Mouse (Mus musculus) embryonic facial prominence, embryonic 11.5 days (tissue): ENCODE data around the gene Pla2g6. TPM values are rescaled to one million over a fixed set of nuclear protein-coding genes. Genes with fewer than 3 reads are reported as not detected.

Experiments
- ATAC-seq: fragments of 200-750 bp; cut with Nextera tagmentation; replicated peaks from 2 replicates; pipeline ENCODE4 v1.8.0; 2017; ENCODE audit warnings: low read depth; ENCODE audit not compliant: insufficient number of reproducible peaks, low FRiP score, low TSS enrichment
- DNase-seq: peaks from one replicate; pipeline ENCODE4 v3.0.0-alpha.2; 2015; ENCODE audit warnings: low spot score
- H3K27ac ChIP-seq: fragments of 300-500 bp; sonication (generic); replicated peaks from 2 replicates; pipeline ENCODE4 v1.5.1; 2014; ENCODE audit warnings: mild to moderate bottlenecking, low read depth, low read length, control low read depth
- H3K27me3 ChIP-seq: fragments of 300-500 bp; sonication (generic); 2 replicates; pipeline ENCODE4 v1.6.1; 2014; ENCODE audit warnings: mild to moderate bottlenecking, low read length, moderate library complexity, mixed read lengths; ENCODE audit not compliant: control insufficient read depth, insufficient read depth
- H3K36me3 ChIP-seq: fragments of 300-500 bp; sonication (generic); replicated peaks from 2 replicates; pipeline ENCODE4 v1.6.1; 2014; ENCODE audit warnings: low read depth, mild to moderate bottlenecking, low read length, moderate library complexity, mixed read lengths; ENCODE audit not compliant: control insufficient read depth, insufficient read depth
- H3K4me1 ChIP-seq: fragments of 300-500 bp; sonication (generic); 2 replicates; pipeline ENCODE4 v1.6.1; 2014; ENCODE audit warnings: low read length, mixed read lengths; ENCODE audit not compliant: control insufficient read depth, insufficient read depth
- H3K4me2 ChIP-seq: fragments of 300-500 bp; sonication (generic); 2 replicates; pipeline ENCODE4 v1.6.1; 2014; ENCODE audit warnings: low read depth, mild to moderate bottlenecking, control low read depth, low read length, moderate library complexity
- H3K4me3 ChIP-seq: fragments of 300-500 bp; sonication (generic); 2 replicates; pipeline ENCODE4 v1.5.1; 2014; ENCODE audit warnings: low read depth, low read length, control low read depth
- H3K9ac ChIP-seq: fragments of 300-500 bp; sonication (generic); replicated peaks from 2 replicates; pipeline ENCODE4 v1.6.1; 2014; ENCODE audit warnings: mild to moderate bottlenecking, control low read depth, low read length
- H3K9me3 ChIP-seq: fragments of 300-500 bp; sonication (generic); replicated peaks from 2 replicates; pipeline ENCODE4 v1.6.1; 2016; ENCODE audit warnings: mild to moderate bottlenecking, low read length, inconsistent platforms, mixed read lengths; ENCODE audit not compliant: control insufficient read depth
- WGBS: fragments of 180-500 bp; shearing (Covaris S2); extraction: QIAGEN DNeasy Blood & Tissue Kit; methylation state at CpG from one replicate; pipeline ENCODE4 v1.1.7; 2014; 5-methylcytosine and 5-hydroxymethylcytosine counted together
- polyA plus RNA-seq: library from polyadenylated mRNA; unstranded; fragments of >200 nt; fragmentation: Nextera tagmentation; extraction: Ambion mirVana; gene quantifications from 2 replicates; pipeline ENCODE4 v1.2.1, GENCODE M21; 2014

The Pla2g6 gene
- polyA plus RNA-seq, 1 experiment from 2014 or later: 11.8 TPM

DNA sequence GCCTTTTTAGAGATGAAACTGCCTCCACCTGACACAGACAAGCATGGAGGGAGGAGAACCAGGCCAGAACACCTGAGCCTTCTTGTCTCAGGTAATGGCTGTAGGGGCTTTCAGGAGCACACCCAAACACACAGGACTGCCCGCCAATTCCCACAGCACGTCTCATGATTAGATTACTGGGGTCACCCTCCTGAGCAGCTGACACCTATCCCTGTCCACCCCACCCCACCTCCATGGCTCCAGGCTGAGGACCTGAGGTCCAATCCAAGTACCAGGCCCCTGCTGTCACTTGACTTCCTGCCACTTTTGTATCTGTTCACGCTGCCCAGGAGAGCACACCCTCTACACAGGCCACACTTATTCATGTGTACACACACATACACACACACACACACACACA, 2.4 kb downstream of the Pla2g6 start:
- Histone ChIP-seq H3K9me3 (no peaks in the 10 kb centered on the region), H3K4me3 (no peak overlapping the region), H3K36me3 (no peaks in the 10 kb centered on the region), H3K9ac (no peak overlapping the region), H3K4me2 (no peak overlapping the region), H3K27me3 (no peaks in the 10 kb centered on the region), H3K4me1 (no peaks in the 10 kb centered on the region), H3K27ac (no peak overlapping the region)
- ATAC-seq (no peak), DNase-seq (no peak)
- 65% methylated on average over 3 of the region's 3 CpGs for WGBS

DNA sequence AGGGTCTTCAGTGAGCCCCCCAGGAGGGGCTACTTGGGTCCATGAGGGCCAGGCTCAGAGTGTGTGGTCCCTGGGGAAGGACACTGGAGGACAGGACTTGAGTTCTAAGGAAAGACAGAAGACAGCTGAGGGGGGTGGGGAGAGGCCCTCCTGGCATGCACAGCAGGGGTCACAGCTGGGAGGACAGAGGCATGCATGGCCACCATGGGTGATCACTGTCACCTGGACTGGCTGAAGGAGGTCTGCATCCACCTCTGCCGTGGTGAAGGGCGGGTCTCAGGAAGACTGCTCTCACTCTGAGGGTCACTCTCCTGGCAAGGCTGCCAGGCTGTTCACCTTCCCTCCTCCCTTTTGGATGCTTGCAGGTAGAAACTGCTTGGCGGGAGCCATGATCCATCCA, 3.8 kb downstream of the Pla2g6 start:
- Histone ChIP-seq H3K4me2 (no peak overlapping the region), H3K9ac (no peak overlapping the region), H3K9me3 (no peaks in the 10 kb centered on the region), H3K27ac (no peak overlapping the region), H3K4me1 (no peaks in the 10 kb centered on the region), H3K36me3 (no peaks in the 10 kb centered on the region), H3K27me3 (no peaks in the 10 kb centered on the region), H3K4me3 (no peak overlapping the region)
- ATAC-seq: no peak
- 91% methylated on average over 3 of the region's 3 CpGs for WGBS
- DNase-seq: no peak

DNA sequence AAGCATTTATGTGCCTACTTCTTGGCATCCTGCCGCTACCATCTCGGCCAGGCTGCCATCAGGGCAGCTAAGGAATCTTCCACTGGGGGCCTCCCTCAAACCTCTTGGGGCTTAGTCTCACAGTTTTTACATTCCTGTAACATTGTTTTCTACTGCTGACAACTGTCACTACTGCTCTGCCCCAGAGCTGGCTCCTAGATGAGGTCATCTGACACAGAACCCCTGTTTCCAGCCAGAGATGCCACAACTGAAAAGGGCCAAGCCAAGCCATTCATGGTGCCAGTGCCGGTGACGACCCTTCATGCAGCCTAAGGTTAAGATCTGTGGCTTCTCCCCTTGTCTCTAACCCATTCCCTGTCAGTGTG, 4.4 kb downstream of the Pla2g6 start:
- ATAC-seq (no peak), DNase-seq (no peak)
- Histone ChIP-seq H3K27me3 (no peaks in the 10 kb centered on the region), H3K9me3 (no peaks in the 10 kb centered on the region), H3K4me1 (no peaks in the 10 kb centered on the region), H3K4me2 (no peak overlapping the region), H3K4me3 (no peak overlapping the region), H3K9ac (no peak overlapping the region), H3K27ac (no peak overlapping the region), H3K36me3 (no peaks in the 10 kb centered on the region)
- WGBS: 86% methylated on average over 4 of the region's 4 CpGs

DNA sequence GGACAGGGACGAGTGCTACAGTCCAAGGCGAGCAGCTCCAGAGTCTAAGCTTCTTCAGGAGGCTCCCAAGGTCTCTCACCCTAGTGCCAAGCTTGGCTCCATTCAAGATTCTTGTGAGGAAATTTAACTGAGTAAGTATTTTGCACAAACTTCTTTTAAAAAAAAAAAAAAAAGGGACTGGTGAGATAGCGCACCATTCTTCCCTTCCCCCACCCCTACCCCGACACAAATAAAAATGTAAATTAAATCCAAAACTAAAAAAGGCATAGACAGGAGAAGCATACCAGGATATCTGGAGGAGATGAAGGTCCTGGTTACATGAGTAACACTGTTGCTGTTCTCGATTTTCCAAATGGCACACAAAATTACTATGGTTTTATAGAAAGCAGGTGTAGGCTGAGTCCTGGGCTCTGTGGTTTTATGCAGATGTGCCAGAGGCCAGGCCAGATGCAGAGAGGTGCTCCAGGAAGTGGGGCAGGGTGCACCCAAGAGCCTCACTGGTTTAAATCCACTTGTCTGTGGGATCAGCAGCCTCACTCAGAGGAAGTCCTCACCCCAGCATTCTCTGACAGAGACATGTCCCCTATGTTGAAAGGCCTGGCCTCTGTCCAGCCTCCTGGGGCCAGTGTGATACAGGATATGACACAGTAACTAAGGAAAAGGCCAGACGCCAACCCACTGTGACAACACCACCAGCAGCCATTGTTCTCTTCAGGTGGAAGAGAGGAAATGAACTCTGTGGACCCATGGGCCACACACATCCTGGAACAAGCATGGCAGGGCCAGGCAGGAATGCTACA, 5.0 kb downstream of the Pla2g6 start:
- no peak overlapping the region for H3K27ac ChIP-seq
- WGBS: 71% methylated on average over 6 of the region's 6 CpGs

DNA sequence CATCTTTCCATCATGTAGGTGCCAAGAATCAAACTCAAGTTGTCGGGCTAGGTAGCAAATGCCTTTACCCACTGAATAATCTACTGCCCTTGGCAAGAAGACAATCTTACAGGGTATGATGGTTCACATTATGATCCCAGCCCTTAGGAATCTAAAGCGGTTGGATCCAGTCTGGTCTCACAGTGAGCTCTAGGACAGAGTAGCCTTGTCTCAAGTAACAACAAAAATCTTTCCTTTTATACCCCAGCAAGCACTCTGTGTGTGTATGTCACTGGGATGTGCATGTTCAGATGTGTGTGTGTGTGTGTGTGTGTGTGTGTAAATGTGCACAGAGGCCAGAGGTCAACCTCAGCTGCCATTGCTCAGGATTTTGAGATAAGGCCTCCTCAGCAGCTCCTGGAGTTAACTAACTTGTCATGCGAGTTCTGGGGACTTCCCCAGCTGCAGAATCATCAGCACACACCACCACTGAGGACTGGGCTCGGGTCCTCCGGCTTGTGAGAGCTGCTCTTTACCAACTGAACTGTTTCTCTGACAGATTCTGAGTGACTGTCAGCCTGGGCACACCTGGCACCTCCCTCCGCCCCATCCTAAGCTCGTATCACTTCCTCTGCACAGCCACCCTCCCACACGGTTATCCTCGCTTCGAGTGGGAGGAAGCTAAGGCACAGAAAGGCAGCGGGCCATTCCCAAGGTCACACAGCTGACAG, 5.8 kb downstream of the Pla2g6 start:
- Histone ChIP-seq H3K4me3 (no peak overlapping the region), H3K36me3 (no peaks in the 10 kb centered on the region), H3K4me1 (no peaks in the 10 kb centered on the region), H3K27me3 (no peaks in the 10 kb centered on the region), H3K4me2 (no peak overlapping the region), H3K9me3 (no peaks in the 10 kb centered on the region), H3K9ac (no peak overlapping the region), H3K27ac (no peak overlapping the region)
- DNase-seq: no peak
- ATAC-seq: no peak
- 73% methylated on average over 11 of the region's 11 CpGs for WGBS

More for the DNA sequence above, 5.0 kb downstream of the Pla2g6 start:
- H3K9ac ChIP-seq: no peak overlapping the region
- no peaks in the 10 kb centered on the region for H3K9me3 ChIP-seq
- ATAC-seq (no peak), DNase-seq (peak; percentile 31)
- H3K4me3 ChIP-seq: no peak overlapping the region
- H3K4me1 ChIP-seq: no peaks in the 10 kb centered on the region
- H3K27me3 ChIP-seq: no peaks in the 10 kb centered on the region
- no peak overlapping the region for H3K4me2 ChIP-seq
- no peaks in the 10 kb centered on the region for H3K36me3 ChIP-seq

DNA sequence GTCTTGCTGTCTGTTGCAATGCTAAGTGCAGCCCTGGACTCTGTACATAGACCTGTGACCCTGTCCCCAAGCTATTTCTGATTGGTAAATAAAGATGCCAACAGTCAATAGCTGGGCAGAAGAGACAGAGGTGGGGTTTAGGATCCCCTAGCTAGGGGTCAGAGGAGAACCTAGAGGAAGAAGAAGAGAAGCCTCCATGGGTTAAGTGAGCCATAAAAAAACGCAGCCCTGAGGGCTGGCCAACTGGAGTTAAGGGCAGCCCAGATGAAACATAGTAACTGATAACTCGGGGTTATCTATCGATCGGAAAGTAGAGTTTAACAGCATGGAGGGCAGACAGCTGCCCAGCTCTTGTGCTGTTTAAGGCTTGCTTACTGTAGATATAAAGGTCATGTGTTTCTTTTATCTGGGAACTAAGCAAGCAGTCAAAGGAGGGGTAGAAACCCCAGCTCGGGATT, 6.4 kb downstream of the Pla2g6 start:
- Histone ChIP-seq H3K27me3 (no peaks in the 10 kb centered on the region), H3K9ac (no peak overlapping the region)
- no peak for ATAC-seq

DNA sequence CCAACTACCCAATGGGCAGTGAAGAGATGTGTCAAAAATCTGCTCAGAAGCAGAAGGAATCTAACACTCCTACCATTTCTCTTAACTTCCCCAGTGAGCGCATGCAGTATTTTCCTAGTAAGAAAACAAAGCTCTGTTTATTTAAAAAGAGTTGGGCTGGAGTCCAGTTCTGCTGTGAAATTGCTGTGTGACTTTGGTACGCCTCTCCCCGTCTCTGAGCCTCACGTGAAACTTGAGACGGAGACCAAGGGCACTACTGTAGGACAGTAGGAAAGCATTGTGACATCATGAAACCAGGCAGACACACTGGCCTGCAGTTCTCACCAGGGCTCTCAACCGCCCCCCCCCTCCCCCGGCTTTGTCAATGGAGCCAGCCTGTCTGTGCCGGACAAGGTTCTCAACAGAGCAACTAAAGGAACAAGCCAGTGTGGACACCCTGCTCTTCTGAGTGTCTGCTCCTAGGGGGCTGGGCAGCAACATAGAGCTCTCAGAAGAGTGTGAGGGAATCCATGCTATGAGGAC, 14.3 kb downstream of the Pla2g6 start:
- no peak overlapping the region for H3K4me2 ChIP-seq
- no peak overlapping the region for H3K4me3 ChIP-seq
- no peak overlapping the region for H3K27ac ChIP-seq
- H3K9ac ChIP-seq: no peak overlapping the region
- DNase-seq: no peak
- no peaks in the 10 kb centered on the region for H3K27me3 ChIP-seq
- ATAC-seq: no peak
- no peaks in the 10 kb centered on the region for H3K4me1 ChIP-seq
- WGBS: 73% methylated on average over 8 of the region's 8 CpGs
- H3K9me3 ChIP-seq: no peaks in the 10 kb centered on the region
- no peaks in the 10 kb centered on the region; the same call in 1 of the 2 replicates for H3K36me3 ChIP-seq

More for the DNA sequence above, 6.4 kb downstream of the Pla2g6 start:
- Histone ChIP-seq H3K4me2 (no peak overlapping the region), H3K4me1 (no peaks in the 10 kb centered on the region), H3K4me3 (no peak overlapping the region), H3K9me3 (no peaks in the 10 kb centered on the region), H3K36me3 (no peaks in the 10 kb centered on the region), H3K27ac (no peak overlapping the region)
- 82% methylated on average over 5 of the region's 5 CpGs for WGBS
- DNase-seq: no peak

DNA sequence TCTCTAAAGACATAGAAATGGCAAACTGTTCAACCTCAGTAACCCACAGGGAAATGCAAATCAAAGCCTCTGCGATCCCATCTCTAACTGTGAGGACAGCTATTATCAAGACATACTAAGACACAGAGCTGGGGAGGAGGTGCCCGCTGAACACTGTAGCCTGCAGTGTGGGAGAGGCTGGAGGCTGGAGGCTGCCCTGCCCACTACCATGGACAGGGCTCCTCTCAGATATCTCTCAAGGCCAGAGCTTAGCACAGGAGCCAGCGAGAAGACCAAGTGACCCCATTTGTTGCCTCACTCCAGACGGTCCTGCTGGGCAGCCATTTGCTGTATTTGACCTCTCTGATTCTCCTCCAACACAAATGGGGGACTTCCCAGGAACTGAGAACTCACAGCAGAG, 20.3 kb downstream of the Pla2g6 start:
- WGBS: 70% methylated on average over 4 of the region's 4 CpGs
- H3K4me3 ChIP-seq: no peak overlapping the region
- no peaks in the 10 kb centered on the region; the same call in 1 of the 2 replicates for H3K36me3 ChIP-seq
- ATAC-seq (no peak), DNase-seq (no peak)
- no peak overlapping the region for H3K4me2 ChIP-seq
- no peaks in the 10 kb centered on the region for H3K4me1 ChIP-seq
- H3K27me3 ChIP-seq: no peaks in the 10 kb centered on the region
- H3K9me3 ChIP-seq: no peaks in the 10 kb centered on the region
- no peak overlapping the region for H3K9ac ChIP-seq
- H3K27ac ChIP-seq: no peak overlapping the region
